23 mouse cellular contexts compared by ENCODE assay signal in the genomic region with DNA sequence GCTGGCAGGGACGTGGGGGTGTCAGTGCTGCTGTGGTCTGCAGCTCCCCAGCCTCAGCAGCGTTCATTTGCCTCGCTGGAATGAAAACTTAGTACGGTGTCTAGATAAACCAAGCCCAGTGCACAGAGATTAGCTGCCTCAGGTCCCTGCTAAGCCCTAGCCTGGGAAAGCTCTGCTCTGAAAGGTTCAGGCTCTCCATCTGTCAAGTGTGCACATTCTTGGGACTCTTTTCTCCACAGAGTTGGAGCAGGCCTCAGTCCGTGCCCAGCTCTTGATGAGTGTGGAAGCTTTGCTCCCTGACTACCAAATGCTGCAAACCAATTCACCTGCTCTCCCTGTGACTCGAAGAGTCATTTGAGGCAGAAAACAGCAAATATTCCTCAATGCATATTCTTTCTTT. TPM values are rescaled to one million over a fixed set of nuclear protein-coding genes. Genes with fewer than 3 reads are reported as not detected.
DNase-seq lines count a peak whose midpoint lies in the region; ATAC-seq and TF ChIP-seq lines count a peak whose summit lies in the region.
"Had no signal": no experiment of that assay in that cellular context is flagged by ENCODE, and none has a peak within 500 bp of the region (broad histone marks: within the 10 kb centered on the region; RNA-seq: fewer than 3 reads in every experiment).

No protein-coding gene starts in this region.

- no peak for TF ChIP-seq CTCF in forebrain, postnatal 0 days (IDR thresholded peaks at IDR 0.05; ENCODE audit: low read depth)

- no peak overlapping the region for H3K4me2 ChIP-seq in forebrain, embryonic 12.5 days
- no peak overlapping the region for H3K4me2 ChIP-seq in forebrain, postnatal 0 days (ENCODE audit: low read depth)
- no peak overlapping the region for H3K4me2 ChIP-seq in heart, embryonic 14.5 days (ENCODE audit: low read length)
- H3K4me2 ChIP-seq in forebrain, embryonic 13.5 days: no peak overlapping the region
- H3K4me2 ChIP-seq in intestine, embryonic 15.5 days (replicated peaks): no peak overlapping the region
- H3K4me2 ChIP-seq: embryonic facial prominence, embryonic 13.5 days; hindbrain, embryonic 15.5 days had no signal

- peaks cover 74% of the 10 kb centered on the region for H3K4me1 ChIP-seq in forebrain, embryonic 12.5 days
- H3K4me1 ChIP-seq in forebrain, postnatal 0 days (ENCODE audit: insufficient read depth): peaks cover 18% of the 10 kb centered on the region
- H3K4me1 ChIP-seq in heart, embryonic 14.5 days (ENCODE audit: control insufficient read depth in 2 of 2, insufficient read depth in 2 of 2, low read length in 2 of 2): peaks cover 25% of the 10 kb centered on the region in 2 experiments
- peaks cover 81% of the 10 kb centered on the region for H3K4me1 ChIP-seq in forebrain, embryonic 13.5 days
- no peaks in the 10 kb centered on the region for H3K4me1 ChIP-seq in intestine, embryonic 15.5 days (replicated peaks)

- intact Hi-C loops in heart, postnatal 36 days (cut with DNase I): no loop called here

- H3K27me3 ChIP-seq in forebrain, embryonic 12.5 days: peaks cover 67% of the 10 kb centered on the region
- H3K27me3 ChIP-seq in forebrain, postnatal 0 days (ENCODE audit: insufficient read depth, low read length): peaks cover 6% of the 10 kb centered on the region; the same call in 1 of the 2 replicates
- H3K27me3 ChIP-seq in heart, embryonic 14.5 days (ENCODE audit: control insufficient read depth, insufficient read depth, low read length): peaks cover 19% of the 10 kb centered on the region; the same call in 1 of the 2 replicates
- peaks cover 38% of the 10 kb centered on the region for H3K27me3 ChIP-seq in forebrain, embryonic 13.5 days
- H3K27me3 ChIP-seq in intestine, embryonic 15.5 days (replicated peaks): peaks cover 3% of the 10 kb centered on the region; the same call in 1 of the 2 replicates

- H3K9ac ChIP-seq in forebrain, embryonic 12.5 days: no peak overlapping the region; the same call in 1 of the 2 replicates
- no peak overlapping the region for H3K9ac ChIP-seq in forebrain, postnatal 0 days
- no peak overlapping the region for H3K9ac ChIP-seq in heart, embryonic 14.5 days (ENCODE audit: low read length)
- H3K9ac ChIP-seq in forebrain, embryonic 13.5 days: no peak overlapping the region
- H3K9ac ChIP-seq in intestine, embryonic 15.5 days: no peak overlapping the region
- H3K9ac ChIP-seq: embryonic facial prominence, embryonic 13.5 days; hindbrain, embryonic 15.5 days had no signal

- H3K9me3 ChIP-seq in forebrain, embryonic 12.5 days: no peaks in the 10 kb centered on the region
- H3K9me3 ChIP-seq in forebrain, postnatal 0 days (ENCODE audit: low read length): no peaks in the 10 kb centered on the region
- H3K9me3 ChIP-seq in heart, embryonic 14.5 days (ENCODE audit: control insufficient read depth, low read length): no peaks in the 10 kb centered on the region
- 0 out of 2 replicates have a peak, but pooled peaks cover 5% of the 10 kb centered on the region for H3K9me3 ChIP-seq in forebrain, embryonic 13.5 days (replicated peaks)
- H3K9me3 ChIP-seq in intestine, embryonic 15.5 days: no peaks in the 10 kb centered on the region
- H3K9me3 ChIP-seq: embryonic facial prominence, embryonic 13.5 days; hindbrain, embryonic 15.5 days had no signal

- WGBS in forebrain, embryonic 12.5 days: 68% methylated on average over 6 of the region's 6 CpGs
- WGBS in forebrain, postnatal 0 days: 58% methylated on average over 6 of the region's 6 CpGs
- WGBS in heart, embryonic 14.5 days: 18% methylated on average over 6 of the region's 6 CpGs
- WGBS in forebrain, embryonic 13.5 days: 61% methylated on average over 6 of the region's 6 CpGs
- WGBS in intestine, embryonic 15.5 days: 62% methylated on average over 6 of the region's 6 CpGs

- peak overlapping the region; percentile 67; the same call in 1 of the 2 replicates for H3K27ac ChIP-seq in forebrain, embryonic 12.5 days
- no peak overlapping the region for H3K27ac ChIP-seq in forebrain, postnatal 0 days (ENCODE audit: low read depth, low read length)
- peak overlapping the region; percentile 1 to 29; a peak in 1 of 4 replicates for H3K27ac ChIP-seq in heart, embryonic 14.5 days (replicated peaks in 1 of 2; ENCODE audit: control insufficient read depth in 1 of 2, insufficient read depth in 1 of 2, low read depth in 2 of 2, low read length in 2 of 2)
- H3K27ac ChIP-seq in forebrain, embryonic 13.5 days: peak overlapping the region; percentile 67
- no peak overlapping the region for H3K27ac ChIP-seq in intestine, embryonic 15.5 days
- H3K27ac ChIP-seq: embryonic facial prominence, embryonic 13.5 days; hindbrain, embryonic 15.5 days had no signal

- no peaks in the 10 kb centered on the region for H3K36me3 ChIP-seq in forebrain, embryonic 12.5 days (replicated peaks)
- no peaks in the 10 kb centered on the region for H3K36me3 ChIP-seq in forebrain, postnatal 0 days (ENCODE audit: insufficient read depth)
- H3K36me3 ChIP-seq in heart, embryonic 14.5 days (ENCODE audit: control insufficient read depth, insufficient read depth, low read length): no peaks in the 10 kb centered on the region
- H3K36me3 ChIP-seq in forebrain, embryonic 13.5 days (ENCODE audit: poor library complexity, severe bottlenecking): no peaks in the 10 kb centered on the region
- H3K36me3 ChIP-seq in intestine, embryonic 15.5 days: no peaks in the 10 kb centered on the region
- H3K36me3 ChIP-seq: embryonic facial prominence, embryonic 13.5 days; hindbrain, embryonic 15.5 days had no signal

- ATAC-seq in forebrain, embryonic 12.5 days (ENCODE audit: low FRiP score): no peak
- no peak for ATAC-seq in forebrain, postnatal 0 days
- ATAC-seq in heart, embryonic 14.5 days (ENCODE audit: insufficient number of reproducible peaks, insufficient read depth, low FRiP score, low read depth): no peak
- no peak for ATAC-seq in forebrain, embryonic 13.5 days
- no peak for ATAC-seq in intestine, embryonic 15.5 days
- ATAC-seq: intestine, postnatal 0 days had no signal

- no peak overlapping the region for H3K4me3 ChIP-seq in forebrain, embryonic 12.5 days (replicated peaks)
- H3K4me3 ChIP-seq in forebrain, postnatal 0 days (ENCODE audit: low read depth, low read length): no peak overlapping the region
- no peak overlapping the region for H3K4me3 ChIP-seq in heart, embryonic 14.5 days (ENCODE audit: control insufficient read depth in 1 of 2, insufficient read depth in 1 of 2, low read depth in 1 of 2, low read length in 2 of 2)
- H3K4me3 ChIP-seq in forebrain, embryonic 13.5 days: no peak overlapping the region
- no peak overlapping the region for H3K4me3 ChIP-seq in intestine, embryonic 15.5 days (replicated peaks)
- H3K4me3 ChIP-seq: embryonic facial prominence, embryonic 13.5 days; hindbrain, embryonic 15.5 days had no signal

- DNase-seq in forebrain, postnatal 0 days: no peak
- no peak for DNase-seq in heart, postnatal 36 days
- DNase-seq in frontal cortex, postnatal 36 days (ENCODE audit: low spot score in 2 of 2): no peak
- DNase-seq: adrenal gland, postnatal 14 days; cerebellum, adult 18-20 months; cerebellum, adult 9-11 months; cerebellum, postnatal 36 days; gastrocnemius, postnatal 14 days; heart, postnatal 10 days; kidney, adult 8-10 months had no signal

RNA-seq across cellular contexts. Expression of a gene that starts 43.5 kb away (rescaled TPM):
- 0.18 and 0.56 TPM in 2 replicates for polyA plus RNA-seq in forebrain, embryonic 12.5 days (2016; fragmentation: Nextera tagmentation; extraction: Ambion mirVana)
- total RNA-seq in forebrain, postnatal 0 days (2014; rRNA removed): 0.15 and 0.48 TPM in 2 replicates
- not detected in 2 replicates for polyA plus RNA-seq in forebrain, postnatal 0 days (2015; fragmentation: Nextera tagmentation; extraction: Ambion mirVana)
- not detected in 2 replicates for polyA plus RNA-seq in heart, embryonic 14.5 days (2014; fragmentation: Nextera tagmentation; extraction: Ambion mirVana)
- not detected for total RNA-seq in heart, postnatal 36 days (2021)
- polyA plus RNA-seq in forebrain, embryonic 13.5 days (2015; fragmentation: Nextera tagmentation; extraction: Ambion mirVana): 0.21 and 0.28 TPM in 2 replicates
- not detected in 2 replicates for polyA plus RNA-seq in intestine, embryonic 15.5 days (2015; fragmentation: Nextera tagmentation; extraction: Ambion mirVana)
- total RNA-seq: adrenal gland, adult 18-20 months; adrenal gland, postnatal 14 days; gastrocnemius, adult 18-20 months; gastrocnemius, postnatal 14 days; heart, postnatal 10 days; MEL had no signal
- polyA plus RNA-seq: C2C12; embryonic facial prominence, embryonic 13.5 days; gonadal fat pad, adult 2 months; hindbrain, embryonic 11.5 days; intestine, postnatal 0 days had no signal

Comparison
In these comparisons a context has a peak if more than half of its experiments do, and no peak if none do; other contexts are left out.
1. H3K27ac ChIP-seq: peak in forebrain, embryonic 12.5 days (single experiment), heart, embryonic 14.5 days (2 of 2) and forebrain, embryonic 13.5 days (single experiment); none in forebrain, postnatal 0 days (single experiment) and intestine, embryonic 15.5 days (single experiment).